In genomic region chr5:81248724-81249123, GRCm38 (mm10) we compare ENCODE assay signal across 16 mouse cellular contexts.
DNase-seq lines count a peak whose midpoint lies in the region; ATAC-seq and TF ChIP-seq lines count a peak whose summit lies in the region.
"Had no signal": no experiment of that assay in that cellular context is flagged by ENCODE, and none has a peak within 500 bp of the region (broad histone marks: within the 10 kb centered on the region; RNA-seq: fewer than 3 reads in every experiment).

No protein-coding gene starts in this region.

- 69% methylated on average over 5 of the region's 5 CpGs for WGBS in hindbrain, embryonic 16.5 days
- 66% methylated on average over 5 of the region's 5 CpGs for WGBS in hindbrain, embryonic 14.5 days
- 68% methylated on average over 5 of the region's 5 CpGs for WGBS in heart, adult 2 months

- H3K27me3 ChIP-seq in hindbrain, embryonic 16.5 days (replicated peaks; ENCODE audit: control insufficient read depth, insufficient read depth, low read length), result no peaks in the 10 kb centered on the region
- no peaks in the 10 kb centered on the region for H3K27me3 ChIP-seq in hindbrain, embryonic 14.5 days (ENCODE audit: control insufficient read depth, insufficient read depth, low read length)
- no peaks in the 10 kb centered on the region for H3K27me3 ChIP-seq in testis, adult 2 months (ENCODE audit: control insufficient read depth, insufficient read depth, low read length)
- no peaks in the 10 kb centered on the region for H3K27me3 ChIP-seq in heart, adult 2 months (ENCODE audit: control insufficient read depth, insufficient read depth, low read length)
- H3K27me3 ChIP-seq: forebrain, embryonic 12.5 days had no signal

- 0 out of 2 replicates have a peak overlapping the region, but pooled peaks have one; percentile 8 for H3K27ac ChIP-seq in hindbrain, embryonic 16.5 days (ENCODE audit: low read depth, low read length)
- H3K27ac ChIP-seq in hindbrain, embryonic 14.5 days, result no peak overlapping the region
- no peak overlapping the region for H3K27ac ChIP-seq in testis, adult 2 months (ENCODE audit: control insufficient read depth, insufficient read depth, low read depth, low read length)
- H3K27ac ChIP-seq in heart, adult 2 months, result no peak overlapping the region
- H3K27ac ChIP-seq: forebrain, embryonic 12.5 days; hindbrain, embryonic 10.5 days; layer of hippocampus, adult 2 months; left cerebral cortex, adult 2 months had no signal

- intact Hi-C loops in heart, adult 2 months (cut with DNase I), result no loop called here

- TF ChIP-seq CTCF in testis, adult 2 months (IDR thresholded peaks at IDR 0.05; ENCODE audit: control insufficient read depth, insufficient read depth, insufficient replicate concordance, low read depth, low read length), result no peak
- no peak for TF ChIP-seq CTCF in heart, adult 2 months (IDR thresholded peaks at IDR 0.05)

- no peak overlapping the region for H3K4me3 ChIP-seq in hindbrain, embryonic 16.5 days (ENCODE audit: low read length)
- no peak overlapping the region for H3K4me3 ChIP-seq in hindbrain, embryonic 14.5 days (replicated peaks; ENCODE audit: low read length)
- H3K4me3 ChIP-seq in testis, adult 2 months (ENCODE audit: control insufficient read depth, low read depth, low read length), result peak overlapping the region; percentile 47
- H3K4me3 ChIP-seq in heart, adult 2 months, result no peak overlapping the region
- H3K4me3 ChIP-seq: forebrain, embryonic 12.5 days; hindbrain, embryonic 10.5 days; layer of hippocampus, adult 2 months; left cerebral cortex, adult 2 months had no signal

- no peak overlapping the region for H3K9ac ChIP-seq in hindbrain, embryonic 16.5 days (ENCODE audit: low read depth, low read length)
- H3K9ac ChIP-seq in hindbrain, embryonic 14.5 days, result no peak overlapping the region
- no peak overlapping the region for H3K9ac ChIP-seq in heart, adult 2 months (ENCODE audit: low read depth, low read length)
- H3K9ac ChIP-seq: forebrain, embryonic 12.5 days; lung, embryonic 14.5 days had no signal

- no peak for DNase-seq in hindbrain, embryonic 14.5 days (ENCODE audit: low spot score)
- DNase-seq in testis, postnatal 10 days (ENCODE audit: low spot score), result no peak
- DNase-seq in cerebellum, postnatal 25 days, result peak; percentile 37 to 51
- DNase-seq in heart, adult 2 months, result no peak
- DNase-seq in gastrocnemius, postnatal 25 days, result no peak
- DNase-seq: kidney, adult 18-20 months; lung, embryonic 14.5 days; thymus, adult 2 months had no signal

- TF ChIP-seq EP300 in heart, adult 2 months (IDR thresholded peaks at IDR 0.05; ENCODE audit: insufficient read depth, low read depth, low read length), result no peak

- ATAC-seq in hindbrain, embryonic 16.5 days, result peak; percentile 70; the same call in 1 of the 2 replicates
- ATAC-seq in hindbrain, embryonic 14.5 days (ENCODE audit: low FRiP score), result no peak
- ATAC-seq: midbrain, embryonic 16.5 days had no signal

- H3K79me2 ChIP-seq in heart, adult 2 months (replicated peaks; ENCODE audit: control insufficient read depth, insufficient read depth, low read length), result no peaks in the 10 kb centered on the region

- H3K9me3 ChIP-seq in hindbrain, embryonic 16.5 days (ENCODE audit: control insufficient read depth, low read length), result no peaks in the 10 kb centered on the region
- no peaks in the 10 kb centered on the region for H3K9me3 ChIP-seq in hindbrain, embryonic 14.5 days (ENCODE audit: control insufficient read depth, low read length)
- H3K9me3 ChIP-seq: forebrain, embryonic 12.5 days; hindbrain, embryonic 10.5 days had no signal

- TF ChIP-seq POLR2A in testis, adult 2 months (IDR thresholded peaks at IDR 0.05; ENCODE audit: control insufficient read depth, low read depth, low read length), result no peak
- TF ChIP-seq POLR2A in heart, adult 2 months (IDR thresholded peaks at IDR 0.05; ENCODE audit: insufficient read depth, low read depth, low read length), result no peak

- H3K36me3 ChIP-seq in hindbrain, embryonic 16.5 days (ENCODE audit: control insufficient read depth, insufficient read depth, low read length), result no peaks in the 10 kb centered on the region
- H3K36me3 ChIP-seq in hindbrain, embryonic 14.5 days (replicated peaks; ENCODE audit: control insufficient read depth, insufficient read depth), result no peaks in the 10 kb centered on the region
- H3K36me3 ChIP-seq in testis, adult 2 months (ENCODE audit: control insufficient read depth, insufficient read depth, low read length), result no peaks in the 10 kb centered on the region
- no peaks in the 10 kb centered on the region for H3K36me3 ChIP-seq in heart, adult 2 months (ENCODE audit: control insufficient read depth, insufficient read depth, low read length)
- H3K36me3 ChIP-seq: forebrain, embryonic 12.5 days; G1E; hindbrain, embryonic 10.5 days had no signal

- H3K4me1 ChIP-seq in hindbrain, embryonic 16.5 days (ENCODE audit: control insufficient read depth, insufficient read depth, low read depth, low read length), result no peaks in the 10 kb centered on the region
- H3K4me1 ChIP-seq in hindbrain, embryonic 14.5 days (replicated peaks; ENCODE audit: control insufficient read depth, insufficient read depth, low read length), result no peaks in the 10 kb centered on the region
- H3K4me1 ChIP-seq in testis, adult 2 months (ENCODE audit: control insufficient read depth, insufficient read depth, low read length), result no peaks in the 10 kb centered on the region
- H3K4me1 ChIP-seq in heart, adult 2 months (ENCODE audit: control insufficient read depth, insufficient read depth, low read length), result no peaks in the 10 kb centered on the region
- H3K4me1 ChIP-seq: forebrain, embryonic 12.5 days; hindbrain, embryonic 10.5 days had no signal

- H3K4me2 ChIP-seq in hindbrain, embryonic 16.5 days (ENCODE audit: low read length), result no peak overlapping the region
- no peak overlapping the region for H3K4me2 ChIP-seq in hindbrain, embryonic 14.5 days (replicated peaks)
- H3K4me2 ChIP-seq: forebrain, embryonic 12.5 days; lung, embryonic 14.5 days had no signal

Comparison
In these comparisons a context has a peak if more than half of its experiments do, and no peak if none do; other contexts are left out.
1. DNase-seq: peak in cerebellum, postnatal 25 days (2 of 2); none in hindbrain, embryonic 14.5 days (single experiment), testis, postnatal 10 days (single experiment), heart, adult 2 months (0 of 2) and gastrocnemius, postnatal 25 days (single experiment).